Mouse (Mus musculus): ENCODE results near the gene Slc35f6. TPM values are rescaled to one million over a fixed set of nuclear protein-coding genes. Genes with fewer than 3 reads are reported as not detected.
A peak's percentile ranks its signal among the peaks of the same experiment; 100 is the strongest.

Slc35f6 gene
- polyA plus RNA-seq (2014; fragmentation: Nextera tagmentation; extraction: Ambion mirVana), result 15.8 and 27.6 TPM in 2 replicates

DNA sequence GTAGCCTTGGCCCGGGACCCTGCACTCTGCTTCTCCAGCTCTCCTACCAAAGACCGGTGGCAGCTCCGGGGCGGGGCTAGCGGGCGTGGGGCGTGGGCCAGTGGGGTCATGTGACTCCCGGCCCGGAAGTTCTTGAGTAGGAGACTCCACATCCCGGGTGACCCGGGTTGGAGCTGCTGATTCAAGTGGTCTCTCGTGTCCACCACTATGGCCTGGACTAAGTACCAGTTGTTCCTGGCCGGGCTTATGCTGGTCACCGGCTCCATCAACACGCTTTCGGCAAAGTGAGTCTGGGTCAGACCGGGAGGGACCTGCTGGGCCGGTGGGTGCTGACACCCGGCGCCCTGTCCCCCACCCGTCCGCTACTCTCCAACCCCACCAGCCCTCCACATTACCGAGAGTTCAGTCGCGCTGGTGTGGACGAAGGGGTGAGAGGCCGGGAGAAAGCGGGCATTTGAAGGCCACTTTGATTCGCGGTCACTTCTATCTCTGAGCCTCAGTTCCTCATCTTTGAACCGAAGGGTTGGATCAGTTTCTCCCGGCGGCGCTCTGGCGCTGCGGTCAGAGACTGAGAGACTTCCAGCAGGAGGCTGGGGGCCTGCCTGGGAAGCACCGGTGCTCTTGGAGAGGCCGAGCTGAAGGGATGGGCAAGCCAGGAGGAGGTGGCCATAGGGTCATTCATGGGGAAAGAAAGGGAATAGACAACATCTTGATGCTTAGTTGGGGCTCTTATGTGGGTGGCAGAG is at the start of gene Slc35f6:
Slc35f6 (plus strand) TSS at position 119 of the 746 bp plus-strand sequence.
- peak; percentile 94 for ATAC-seq (ENCODE audit: low FRiP score, low TSS enrichment)
- under 1% methylated on average over 38 of the region's 38 CpGs for WGBS
- Histone ChIP-seq H3K4me3 (ENCODE audit: low read length) (peak within 1 kb of the TSS; percentile 77), H3K27me3 (ENCODE audit: control insufficient read depth, insufficient read depth, low read length) (no peaks in the 10 kb centered on the region), H3K9me3 (ENCODE audit: control insufficient read depth, low read length) (no peaks in the 10 kb centered on the region), H3K27ac (ENCODE audit: low read depth, low read length) (no peak within 1 kb of the TSS), H3K4me1 (ENCODE audit: control insufficient read depth, insufficient read depth, low read length) (peaks cover 10% of the 10 kb centered on the region), H3K9ac (ENCODE audit: low read depth, low read length) (peak within 1 kb of the TSS; percentile 71), H3K36me3 (ENCODE audit: control insufficient read depth, insufficient read depth, low read length) (no peaks in the 10 kb centered on the region), H3K4me2 (replicated peaks; ENCODE audit: low read depth, low read length) (peak within 1 kb of the TSS; percentile 77)

DNA sequence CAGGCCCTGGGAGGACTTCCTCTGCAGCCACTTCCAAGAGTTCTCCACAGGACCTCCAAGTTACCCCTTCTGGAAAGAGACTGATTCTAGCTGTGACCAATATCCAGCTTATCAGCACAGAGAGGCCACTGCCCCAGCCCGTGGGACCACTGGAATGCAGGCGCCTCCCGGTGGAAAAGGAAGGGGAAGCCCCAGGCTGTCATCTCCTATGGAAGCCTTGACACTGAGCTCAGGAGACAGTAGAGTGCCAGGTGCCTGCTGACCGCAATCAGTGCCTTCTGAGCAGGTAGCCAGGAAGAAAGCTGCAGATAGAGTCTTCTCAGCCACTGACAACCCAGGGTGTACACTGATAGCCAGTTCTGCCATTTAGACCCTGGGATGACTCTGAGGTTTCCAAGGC is 46.3 kb upstream of the Slc35f6 start:
- 36% methylated on average over 4 of the region's 4 CpGs for WGBS
- ATAC-seq (ENCODE audit: low FRiP score, low TSS enrichment), result no peak
- Histone ChIP-seq H3K27me3 (ENCODE audit: control insufficient read depth, insufficient read depth, low read length) (no peaks in the 10 kb centered on the region), H3K36me3 (ENCODE audit: control insufficient read depth, insufficient read depth, low read length) (no peaks in the 10 kb centered on the region), H3K27ac (ENCODE audit: low read depth, low read length) (no peak overlapping the region), H3K4me1 (ENCODE audit: control insufficient read depth, insufficient read depth, low read length) (no peaks in the 10 kb centered on the region), H3K4me2 (replicated peaks; ENCODE audit: low read depth, low read length) (no peak overlapping the region), H3K9ac (ENCODE audit: low read depth, low read length) (no peak overlapping the region), H3K9me3 (ENCODE audit: control insufficient read depth, low read length) (no peaks in the 10 kb centered on the region), H3K4me3 (ENCODE audit: low read length) (no peak overlapping the region)

DNA sequence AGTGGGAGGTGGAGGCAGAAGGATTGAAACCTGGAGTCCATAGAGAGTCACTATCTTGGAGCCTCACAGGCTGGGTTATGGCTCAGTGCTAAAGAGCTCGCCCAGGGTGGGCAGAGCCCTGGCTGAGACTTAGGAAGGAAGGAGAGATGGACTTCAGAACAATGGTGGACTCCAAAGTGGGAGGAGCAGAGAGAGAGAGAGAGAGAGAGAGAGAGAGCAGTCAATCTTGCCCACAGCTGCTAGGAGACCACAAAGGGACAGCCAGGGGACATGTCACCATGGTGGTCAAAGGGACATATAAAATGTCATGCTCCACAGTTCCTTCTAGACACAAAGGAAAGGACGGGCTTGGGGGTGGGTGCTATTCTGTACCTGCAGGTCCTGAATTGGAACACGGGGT is 44.5 kb upstream of the Slc35f6 start:
- WGBS, result 62% methylated on average over 3 of the region's 3 CpGs
- Histone ChIP-seq H3K4me1 (ENCODE audit: control insufficient read depth, insufficient read depth, low read length) (no peaks in the 10 kb centered on the region), H3K4me2 (replicated peaks; ENCODE audit: low read depth, low read length) (no peak overlapping the region), H3K36me3 (ENCODE audit: control insufficient read depth, insufficient read depth, low read length) (no peaks in the 10 kb centered on the region), H3K4me3 (ENCODE audit: low read length) (no peak overlapping the region), H3K27me3 (ENCODE audit: control insufficient read depth, insufficient read depth, low read length) (no peaks in the 10 kb centered on the region), H3K27ac (ENCODE audit: low read depth, low read length) (no peak overlapping the region), H3K9me3 (ENCODE audit: control insufficient read depth, low read length) (no peaks in the 10 kb centered on the region), H3K9ac (ENCODE audit: low read depth, low read length) (no peak overlapping the region)
- ATAC-seq (ENCODE audit: low FRiP score, low TSS enrichment), result no peak

DNA sequence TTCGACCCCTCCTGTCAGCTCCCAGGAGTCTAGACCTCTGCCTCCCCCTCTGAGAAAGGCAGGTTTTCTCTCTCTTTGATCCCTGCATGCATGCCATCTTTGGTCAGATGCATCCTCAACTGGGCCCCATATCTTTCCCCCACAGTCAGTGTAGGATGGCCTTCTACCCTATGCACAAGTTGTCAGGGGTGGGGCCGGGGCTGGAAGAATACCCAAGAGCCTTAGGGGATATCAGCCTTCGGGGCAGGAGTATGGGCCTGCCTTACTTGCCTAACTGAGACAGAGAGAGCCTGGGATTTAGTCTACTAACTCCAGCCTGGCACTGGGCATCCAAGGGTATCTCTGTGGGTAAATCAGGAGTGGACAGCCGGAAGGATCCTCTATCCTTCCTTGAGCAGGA is 43.8 kb upstream of the Slc35f6 start:
- Histone ChIP-seq H3K36me3 (ENCODE audit: control insufficient read depth, insufficient read depth, low read length) (no peaks in the 10 kb centered on the region), H3K9me3 (ENCODE audit: control insufficient read depth, low read length) (no peaks in the 10 kb centered on the region), H3K4me2 (replicated peaks; ENCODE audit: low read depth, low read length) (no peak overlapping the region), H3K9ac (ENCODE audit: low read depth, low read length) (no peak overlapping the region), H3K27ac (ENCODE audit: low read depth, low read length) (no peak overlapping the region), H3K27me3 (ENCODE audit: control insufficient read depth, insufficient read depth, low read length) (no peaks in the 10 kb centered on the region), H3K4me3 (ENCODE audit: low read length) (no peak overlapping the region), H3K4me1 (ENCODE audit: control insufficient read depth, insufficient read depth, low read length) (no peaks in the 10 kb centered on the region)
- no peak for ATAC-seq (ENCODE audit: low FRiP score, low TSS enrichment)
- WGBS, result 49% methylated on average over 4 of the region's 4 CpGs

DNA sequence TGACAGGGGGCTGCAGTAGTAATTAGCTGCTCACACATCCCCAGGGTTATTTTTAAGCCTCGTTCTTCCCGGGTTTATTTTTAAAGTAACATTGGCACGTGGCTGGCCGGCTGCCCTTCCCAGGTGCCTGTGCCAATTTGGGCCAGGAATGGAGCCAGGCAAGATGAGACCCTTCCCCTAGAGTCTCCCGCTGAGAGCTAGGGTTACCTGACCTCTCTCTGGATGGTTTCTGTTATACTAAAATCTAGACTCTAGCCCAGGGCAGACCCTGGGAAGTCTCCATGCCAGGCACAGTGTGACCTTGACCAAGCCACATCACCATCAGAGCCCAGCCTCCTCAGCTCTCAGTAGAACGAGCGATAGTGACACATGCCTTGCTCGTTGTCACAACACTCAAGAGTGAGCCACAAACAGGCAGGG is 43.0 kb upstream of the Slc35f6 start:
- Histone ChIP-seq H3K4me2 (replicated peaks; ENCODE audit: low read depth, low read length) (no peak overlapping the region), H3K9me3 (ENCODE audit: control insufficient read depth, low read length) (no peaks in the 10 kb centered on the region), H3K4me1 (ENCODE audit: control insufficient read depth, insufficient read depth, low read length) (no peaks in the 10 kb centered on the region), H3K9ac (ENCODE audit: low read depth, low read length) (no peak overlapping the region), H3K36me3 (ENCODE audit: control insufficient read depth, insufficient read depth, low read length) (no peaks in the 10 kb centered on the region), H3K4me3 (ENCODE audit: low read length) (no peak overlapping the region), H3K27me3 (ENCODE audit: control insufficient read depth, insufficient read depth, low read length) (no peaks in the 10 kb centered on the region), H3K27ac (ENCODE audit: low read depth, low read length) (no peak overlapping the region)
- 81% methylated on average over 8 of the region's 8 CpGs for WGBS
- ATAC-seq (ENCODE audit: low FRiP score, low TSS enrichment), result no peak

DNA sequence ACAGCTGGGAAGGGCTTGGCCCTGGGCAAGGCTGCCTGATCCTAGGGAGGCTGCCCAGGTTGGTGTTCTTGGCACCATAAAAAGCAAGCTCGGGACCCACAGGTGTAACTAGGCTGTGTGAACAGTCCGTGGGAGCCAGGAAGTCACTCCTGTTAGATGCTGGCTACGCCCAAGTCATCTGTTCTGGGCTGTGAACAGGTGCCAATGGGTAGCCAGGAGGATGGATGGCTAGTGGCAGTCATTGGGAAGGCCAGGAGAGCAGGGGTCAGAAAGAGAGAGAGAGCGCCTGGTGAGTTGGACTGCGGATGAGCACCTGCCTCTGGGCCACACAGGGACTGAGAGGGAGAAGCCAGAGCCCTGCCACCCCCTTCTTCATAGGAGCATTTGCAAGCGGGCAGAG is 42.1 kb upstream of the Slc35f6 start:
- no peak overlapping the region for H3K4me3 ChIP-seq (ENCODE audit: low read length)
- 81% methylated on average over 6 of the region's 6 CpGs for WGBS
- H3K36me3 ChIP-seq (ENCODE audit: control insufficient read depth, insufficient read depth, low read length), result no peaks in the 10 kb centered on the region
- no peaks in the 10 kb centered on the region for H3K4me1 ChIP-seq (ENCODE audit: control insufficient read depth, insufficient read depth, low read length)
- ATAC-seq (ENCODE audit: low FRiP score, low TSS enrichment), result no peak
- no peaks in the 10 kb centered on the region for H3K9me3 ChIP-seq (ENCODE audit: control insufficient read depth, low read length)
- no peak overlapping the region for H3K9ac ChIP-seq (ENCODE audit: low read depth, low read length)
- no peak overlapping the region for H3K4me2 ChIP-seq (replicated peaks; ENCODE audit: low read depth, low read length)
- no peak overlapping the region for H3K27ac ChIP-seq (ENCODE audit: low read depth, low read length)
- no peaks in the 10 kb centered on the region for H3K27me3 ChIP-seq (ENCODE audit: control insufficient read depth, insufficient read depth, low read length)

DNA sequence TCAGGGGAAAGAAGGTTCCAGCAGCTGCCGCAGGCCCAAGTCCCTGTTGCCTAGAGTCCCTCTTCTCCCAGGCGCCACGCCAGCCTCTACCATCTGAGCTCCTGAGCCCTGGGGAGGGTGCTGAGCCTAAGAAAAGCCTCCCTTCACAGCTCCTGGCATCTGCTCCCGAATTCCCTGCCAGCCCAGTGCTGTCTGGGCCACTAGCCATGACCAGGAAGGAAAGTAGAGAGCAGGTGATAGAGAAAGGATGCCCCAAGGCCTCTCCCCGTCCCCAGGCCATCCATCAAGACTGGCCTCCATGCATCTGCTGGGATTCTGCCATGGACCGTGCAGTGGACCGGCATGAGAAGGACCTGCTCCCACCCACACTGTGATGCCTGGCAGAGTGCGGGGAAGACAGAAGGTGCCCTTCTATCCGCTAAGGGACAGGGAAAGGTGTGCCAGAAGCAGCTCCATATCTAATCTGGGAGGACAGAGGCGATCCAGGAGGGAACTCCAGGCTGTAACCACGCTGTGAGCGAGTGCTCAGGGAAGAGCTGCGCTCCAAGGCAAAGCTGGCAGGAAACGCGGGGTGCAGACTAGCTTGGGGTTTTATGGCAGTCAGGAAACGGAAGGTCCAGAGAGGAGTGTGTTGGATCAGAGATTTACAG is 41.2 kb upstream of the Slc35f6 start:
- H3K27ac ChIP-seq (ENCODE audit: low read depth, low read length), result no peak overlapping the region
- H3K4me2 ChIP-seq (replicated peaks; ENCODE audit: low read depth, low read length), result no peak overlapping the region
- H3K4me1 ChIP-seq (ENCODE audit: control insufficient read depth, insufficient read depth, low read length), result no peaks in the 10 kb centered on the region
- no peaks in the 10 kb centered on the region for H3K27me3 ChIP-seq (ENCODE audit: control insufficient read depth, insufficient read depth, low read length)
- H3K9me3 ChIP-seq (ENCODE audit: control insufficient read depth, low read length), result no peaks in the 10 kb centered on the region
- no peak overlapping the region for H3K9ac ChIP-seq (ENCODE audit: low read depth, low read length)
- H3K4me3 ChIP-seq (ENCODE audit: low read length), result no peak overlapping the region
- WGBS, result 55% methylated on average over 16 of the region's 16 CpGs
- H3K36me3 ChIP-seq (ENCODE audit: control insufficient read depth, insufficient read depth, low read length), result no peaks in the 10 kb centered on the region
- ATAC-seq (ENCODE audit: low FRiP score, low TSS enrichment), result no peak

DNA sequence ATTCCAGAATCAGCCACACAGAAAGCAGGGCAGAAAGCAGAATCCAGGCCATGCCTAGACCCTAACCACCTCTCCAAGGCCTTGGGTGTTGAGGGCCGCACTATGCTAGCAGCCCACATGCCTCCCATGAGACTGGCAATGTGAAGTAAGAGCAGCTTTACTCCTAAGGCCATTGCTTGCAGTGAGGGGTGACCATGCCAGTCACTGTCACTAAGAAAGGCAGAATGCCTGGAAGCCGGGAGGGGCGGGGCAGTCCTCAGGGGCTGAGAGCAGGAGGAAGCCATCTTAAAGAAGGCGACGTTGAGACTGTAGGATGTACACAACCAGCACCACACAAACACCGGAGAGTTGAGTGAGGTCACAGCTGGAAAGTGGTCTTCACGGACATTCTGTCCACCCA is 38.6 kb upstream of the Slc35f6 start:
- 91% methylated on average over 7 of the region's 7 CpGs for WGBS
- no peak for ATAC-seq (ENCODE audit: low FRiP score, low TSS enrichment)
- Histone ChIP-seq H3K4me2 (replicated peaks; ENCODE audit: low read depth, low read length) (no peak overlapping the region), H3K4me3 (ENCODE audit: low read length) (no peak overlapping the region), H3K36me3 (ENCODE audit: control insufficient read depth, insufficient read depth, low read length) (no peaks in the 10 kb centered on the region), H3K9ac (ENCODE audit: low read depth, low read length) (no peak overlapping the region), H3K4me1 (ENCODE audit: control insufficient read depth, insufficient read depth, low read length) (peaks cover under 1% of the 10 kb centered on the region; the same call in 1 of the 2 replicates), H3K27me3 (ENCODE audit: control insufficient read depth, insufficient read depth, low read length) (no peaks in the 10 kb centered on the region), H3K27ac (ENCODE audit: low read depth, low read length) (no peak overlapping the region), H3K9me3 (ENCODE audit: control insufficient read depth, low read length) (no peaks in the 10 kb centered on the region)

DNA sequence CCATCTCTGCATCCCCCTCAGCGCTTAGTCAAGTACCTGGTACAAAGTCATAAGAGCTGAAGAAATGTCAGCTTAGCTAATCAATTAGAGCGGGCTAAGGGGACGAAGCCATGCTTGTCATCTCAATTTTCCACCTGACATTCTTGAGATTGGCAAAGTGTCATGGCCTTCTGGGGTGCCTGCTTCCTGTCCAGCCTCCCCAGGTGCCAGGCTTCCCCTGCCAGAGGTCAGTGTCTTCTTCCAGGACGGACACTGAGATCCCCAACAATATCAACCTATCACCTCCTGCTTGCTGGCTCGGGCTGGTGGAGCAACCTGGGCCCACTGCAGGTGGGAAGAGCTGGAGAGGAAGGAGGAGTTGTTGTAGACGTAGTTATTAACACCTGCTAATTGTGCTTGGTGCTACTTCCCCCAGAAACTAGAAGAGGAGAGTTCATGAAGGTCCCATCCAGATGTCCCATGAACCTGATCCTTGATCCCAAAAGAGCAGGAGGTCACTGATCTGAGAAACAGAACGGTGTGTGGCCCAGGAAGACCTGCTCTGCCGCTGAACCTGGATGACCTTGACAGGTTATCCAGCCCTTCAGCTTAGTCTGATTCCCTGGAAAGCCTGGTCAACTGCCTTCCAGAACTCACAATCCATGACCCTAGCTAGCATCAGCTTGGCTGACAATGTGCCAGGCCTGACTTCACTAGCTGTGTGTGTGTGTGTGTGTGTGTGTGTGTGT is 37.7 kb upstream of the Slc35f6 start:
- no peaks in the 10 kb centered on the region for H3K27me3 ChIP-seq (ENCODE audit: control insufficient read depth, insufficient read depth, low read length)
- no peak overlapping the region for H3K27ac ChIP-seq (ENCODE audit: low read depth, low read length)
- H3K4me1 ChIP-seq (ENCODE audit: control insufficient read depth, insufficient read depth, low read length), result peaks cover 9% of the 10 kb centered on the region; the same call in 1 of the 2 replicates
- no peak for ATAC-seq (ENCODE audit: low FRiP score, low TSS enrichment)
- no peaks in the 10 kb centered on the region for H3K36me3 ChIP-seq (ENCODE audit: control insufficient read depth, insufficient read depth, low read length)
- no peak overlapping the region for H3K9ac ChIP-seq (ENCODE audit: low read depth, low read length)
- H3K4me2 ChIP-seq (replicated peaks; ENCODE audit: low read depth, low read length), result no peak overlapping the region
- H3K9me3 ChIP-seq (ENCODE audit: control insufficient read depth, low read length), result no peaks in the 10 kb centered on the region
- WGBS, result 82% methylated on average over 8 of the region's 8 CpGs
- no peak overlapping the region for H3K4me3 ChIP-seq (ENCODE audit: low read length)

Data from kidney, embryonic 14.5 days (tissue).